20 mouse cellular contexts compared by ENCODE assay signal in genomic region chr4:147418333-147418732, GRCm38 (mm10). TPM values are rescaled to one million over a fixed set of nuclear protein-coding genes. Genes with fewer than 3 reads are reported as not detected.
"Had no signal": no experiment of that assay in that cellular context is flagged by ENCODE, and none has a peak within 500 bp of the region (broad histone marks: within the 10 kb centered on the region; RNA-seq: fewer than 3 reads in every experiment).

No protein-coding gene starts in this region.

RNA-seq across cellular contexts. Expression of gene Zfp978, which starts 57.2 kb away (rescaled TPM):
- total RNA-seq: gastrocnemius, adult 2 months; gastrocnemius, postnatal 25 days; gastrocnemius, postnatal 4 days; hematopoietic stem cell, adult 5-6 weeks; hindbrain, postnatal 0 days; layer of hippocampus, adult 2 months; layer of hippocampus, postnatal 10 days; layer of hippocampus, postnatal 25 days; left cerebral cortex, adult 2 months; left cerebral cortex, postnatal 36 days; liver, adult 2 months had no signal
- polyA plus RNA-seq: heart, adult 2 months; heart, embryonic 11.5 days; heart, embryonic 15.5 days; hindbrain, embryonic 13.5 days; intestine, embryonic 14.5 days; intestine, embryonic 16.5 days; kidney, embryonic 16.5 days; limb, embryonic 10.5 days; limb, embryonic 13.5 days; liver, adult 2 months had no signal
